Mouse (Mus musculus) kidney, adult 2 months (tissue): ENCODE measurements around the gene Gm14391.
"Not testable (repeated sequence)": the region's sequence is repeated elsewhere in the genome, so short reads cannot be mapped to it uniquely, and the experiment has no call there.

ENCODE experiments used
- CTCF ChIP-seq: fragments of 200-500 bp; conservative IDR thresholded peaks from 2 replicates; pipeline ENCODE4 v1.5.1; 2011; ENCODE audit warnings: low read depth, mild to moderate bottlenecking, control low read depth, low read length, moderate library complexity, mixed read lengths; ENCODE audit not compliant: insufficient read depth, insufficient read length
- POLR2A ChIP-seq: fragments of 200-500 bp; IDR thresholded peaks from one replicate; pipeline ENCODE4 v1.6.1; 2011; ENCODE audit warnings: low read depth, low read length, control low read depth

DNA sequence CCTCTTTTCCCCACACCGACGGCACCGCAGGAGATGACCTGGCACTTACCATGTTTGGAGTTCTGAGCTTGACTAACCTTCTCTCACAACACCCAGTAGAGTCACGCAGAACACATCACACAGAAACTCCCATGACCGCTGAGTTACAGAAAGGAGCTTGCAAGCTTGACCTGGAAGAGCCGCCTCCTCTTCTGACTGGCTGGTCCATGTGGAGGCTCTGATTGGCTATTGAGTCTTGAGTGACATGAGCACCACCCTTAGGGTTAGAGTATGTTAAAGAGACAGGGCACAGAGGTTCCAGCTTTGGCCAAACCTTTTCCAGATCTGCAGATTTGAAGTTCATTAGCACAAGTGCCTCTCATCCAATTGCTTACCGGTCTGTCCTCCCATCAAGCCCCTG, at the start of gene Gm14391:
- not testable (repeated sequence) for TF ChIP-seq POLR2A, CTCF
